Mouse (Mus musculus) forebrain, embryonic 16.5 days (tissue): ENCODE data around the gene Slc31a2. TPM values are rescaled to one million over a fixed set of nuclear protein-coding genes. Genes with fewer than 3 reads are reported as not detected.
A peak's percentile ranks its signal among the peaks of the same experiment; 100 is the strongest.

Source experiments
- ATAC-seq: fragments of 200-750 bp; cut with Nextera tagmentation; 2 replicates; pipeline ENCODE4 v1.8.0; 2017; ENCODE audit warnings: mild to moderate bottlenecking, moderate library complexity
- H3K27ac ChIP-seq: fragments of 300-500 bp; sonication (generic); 2 replicates; pipeline ENCODE4 v1.5.1; 2014; ENCODE audit warnings: low read length, control low read depth
- H3K27me3 ChIP-seq: fragments of 300-500 bp; sonication (generic); replicated peaks from 2 replicates; pipeline ENCODE4 v1.6.1; 2014; ENCODE audit warnings: low read length; ENCODE audit not compliant: control insufficient read depth, insufficient read depth
- H3K36me3 ChIP-seq: fragments of 300-500 bp; sonication (generic); 2 replicates; pipeline ENCODE4 v1.6.1; 2014; ENCODE audit not compliant: control insufficient read depth, insufficient read depth
- H3K4me1 ChIP-seq: fragments of 300-500 bp; sonication (generic); replicated peaks from 2 replicates; pipeline ENCODE4 v1.6.1; 2014; ENCODE audit warnings: low read length; ENCODE audit not compliant: control insufficient read depth, insufficient read depth
- H3K4me2 ChIP-seq: fragments of 300-500 bp; sonication (generic); 2 replicates; pipeline ENCODE4 v1.6.1; 2014; ENCODE audit warnings: mild to moderate bottlenecking, low read length, control low read depth
- H3K4me3 ChIP-seq: fragments of 300-500 bp; sonication (generic); replicated peaks from 2 replicates; pipeline ENCODE4 v1.5.1; 2014; ENCODE audit warnings: mild to moderate bottlenecking, low read length, control low read depth
- H3K9ac ChIP-seq: fragments of 300-500 bp; sonication (generic); replicated peaks from 2 replicates; pipeline ENCODE4 v1.6.1; 2014; ENCODE audit warnings: low read depth, low read length, control low read depth
- H3K9me3 ChIP-seq: fragments of 300-500 bp; sonication (generic); 2 replicates; pipeline ENCODE4 v1.6.1; 2016; ENCODE audit warnings: low read length; ENCODE audit not compliant: control insufficient read depth
- WGBS: fragments of 180-500 bp; shearing (Covaris S2); extraction: QIAGEN DNeasy Blood & Tissue Kit; methylation state at CpG from one replicate; pipeline ENCODE4 v1.1.7; 2014; 5-methylcytosine and 5-hydroxymethylcytosine counted together
- polyA plus RNA-seq: library from polyadenylated mRNA; unstranded; fragments of >200 nt; fragmentation: Nextera tagmentation; extraction: Ambion mirVana; gene quantifications from 2 replicates; pipeline ENCODE4 v1.2.1, GENCODE M21; 2015

Slc31a2 gene
- polyA plus RNA-seq, 1 experiment from 2014 or later, result 15.6 TPM

DNA sequence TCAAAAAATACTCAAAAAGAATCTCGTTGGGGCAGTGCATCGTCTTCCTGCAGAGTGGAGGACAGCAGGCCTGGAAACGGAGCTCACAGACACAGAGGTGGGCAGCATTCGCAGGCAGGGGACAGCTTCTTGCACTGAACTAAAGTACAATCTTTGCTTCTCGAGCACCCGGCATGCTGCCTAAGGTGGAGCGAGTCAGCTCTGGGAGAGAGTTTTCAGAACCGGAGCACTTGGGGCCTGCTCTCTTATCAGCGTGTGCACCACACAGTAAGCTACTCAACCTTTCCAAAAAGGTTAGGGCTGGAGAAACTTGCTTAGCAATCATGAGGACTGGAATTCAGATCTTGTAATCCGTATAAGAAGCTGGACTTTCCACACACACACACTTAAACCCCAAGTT lies 14.3 kb downstream of the Slc31a2 start:
- Histone ChIP-seq H3K27me3 (no peaks in the 10 kb centered on the region), H3K9ac (no peak overlapping the region), H3K36me3 (no peaks in the 10 kb centered on the region), H3K27ac (no peak overlapping the region), H3K4me3 (no peak overlapping the region), H3K4me1 (peaks cover 8% of the 10 kb centered on the region), H3K9me3 (no peaks in the 10 kb centered on the region), H3K4me2 (no peak overlapping the region)
- WGBS, result 90% methylated on average over 10 of the region's 10 CpGs
- ATAC-seq, result no peak

DNA sequence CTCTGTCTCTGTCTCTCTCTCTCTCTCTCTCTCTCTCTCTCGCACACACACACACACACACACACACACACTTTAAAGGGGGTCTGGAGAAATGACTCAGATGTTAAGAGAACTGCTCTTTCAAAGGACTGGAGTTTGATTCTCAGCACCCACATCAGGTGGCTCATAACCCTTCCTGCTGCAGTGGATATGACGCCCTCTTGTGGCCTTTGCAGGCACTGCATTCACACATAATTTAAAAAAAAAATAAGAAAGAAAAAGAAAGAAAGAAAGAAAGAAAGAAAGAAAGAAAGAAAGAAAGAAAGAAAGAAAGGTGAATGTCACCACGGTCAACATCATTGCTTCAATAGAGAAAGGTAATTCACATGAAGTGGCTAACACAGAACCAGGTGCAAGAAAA lies 14.9 kb downstream of the Slc31a2 start:
- Histone ChIP-seq H3K9ac (no peak overlapping the region), H3K4me1 (peaks cover 8% of the 10 kb centered on the region), H3K4me2 (no peak overlapping the region), H3K27ac (no peak overlapping the region), H3K9me3 (no peaks in the 10 kb centered on the region), H3K27me3 (no peaks in the 10 kb centered on the region), H3K4me3 (no peak overlapping the region), H3K36me3 (no peaks in the 10 kb centered on the region)
- ATAC-seq, result no peak
- WGBS, result 57% methylated on average over 3 of the region's 3 CpGs

DNA sequence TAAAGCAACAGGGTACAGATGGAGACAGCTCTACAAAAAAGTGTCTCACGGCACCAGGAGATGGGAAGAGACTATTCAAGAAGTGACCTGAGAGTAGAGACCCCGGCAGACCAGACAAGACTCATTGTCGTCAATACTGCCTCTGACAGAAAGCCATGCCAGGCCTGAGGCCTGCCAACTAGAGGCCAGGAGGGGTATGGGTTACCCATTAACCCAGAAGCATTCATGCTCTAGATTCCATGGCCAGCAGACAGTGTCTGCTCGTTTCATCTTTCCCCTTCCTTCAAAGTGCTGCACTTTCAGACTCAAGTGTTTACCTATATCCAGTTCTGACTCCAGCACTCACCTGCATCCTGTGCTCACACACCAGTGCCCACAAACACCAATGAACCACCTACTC lies 15.7 kb downstream of the Slc31a2 start:
- H3K27me3 ChIP-seq, result no peaks in the 10 kb centered on the region
- no peak overlapping the region for H3K27ac ChIP-seq
- no peak overlapping the region for H3K9ac ChIP-seq
- no peaks in the 10 kb centered on the region for H3K36me3 ChIP-seq
- H3K4me2 ChIP-seq, result no peak overlapping the region
- no peak overlapping the region for H3K4me3 ChIP-seq
- H3K4me1 ChIP-seq, result peaks cover 8% of the 10 kb centered on the region
- H3K9me3 ChIP-seq, result no peaks in the 10 kb centered on the region
- WGBS, result 79% methylated on average over 4 of the region's 4 CpGs
- no peak for ATAC-seq

DNA sequence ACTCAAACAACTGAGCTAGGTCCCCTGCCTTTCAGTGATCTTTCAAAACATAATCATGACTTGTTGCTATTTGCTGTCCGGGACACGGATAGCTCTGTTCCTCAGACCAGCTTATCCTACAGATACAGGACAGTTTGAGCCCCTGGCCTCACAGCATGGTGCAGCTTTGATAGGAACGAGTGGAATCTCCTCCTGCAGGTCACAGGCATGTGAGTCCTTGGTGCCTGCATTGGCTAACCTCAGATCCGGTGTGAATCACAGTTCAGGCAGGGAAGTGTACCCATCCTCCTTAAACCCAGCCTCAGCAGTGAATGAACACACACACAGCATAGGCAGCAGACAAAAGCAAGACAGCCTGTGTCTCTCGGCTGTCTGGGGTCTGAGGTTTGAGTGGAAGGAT lies 19.0 kb downstream of the Slc31a2 start:
- no peak overlapping the region for H3K9ac ChIP-seq
- no peak overlapping the region for H3K4me3 ChIP-seq
- no peak overlapping the region for H3K27ac ChIP-seq
- no peak for ATAC-seq
- no peaks in the 10 kb centered on the region for H3K27me3 ChIP-seq
- H3K4me2 ChIP-seq, result no peak overlapping the region
- H3K36me3 ChIP-seq, result no peaks in the 10 kb centered on the region
- H3K9me3 ChIP-seq, result no peaks in the 10 kb centered on the region
- H3K4me1 ChIP-seq, result no peaks in the 10 kb centered on the region
- WGBS, result 57% methylated on average over 5 of the region's 5 CpGs

DNA sequence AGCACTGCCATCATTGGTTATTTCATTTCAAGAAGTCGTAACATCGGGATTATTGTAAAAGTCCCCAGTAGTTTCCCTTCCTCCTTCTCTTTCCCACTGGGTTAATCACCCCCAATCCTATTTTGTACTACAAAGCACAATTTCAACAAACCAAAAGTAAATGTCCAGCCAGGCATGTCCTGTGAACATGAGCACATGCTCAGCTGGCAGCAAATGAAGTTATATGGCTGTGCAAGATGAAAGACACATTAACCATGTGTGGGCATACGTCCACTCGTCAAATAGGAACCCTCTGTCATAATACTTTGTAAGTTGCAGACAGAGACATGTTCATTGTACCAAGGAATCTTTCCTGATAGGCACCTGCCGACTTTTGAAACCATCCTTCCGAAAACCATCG lies 20.6 kb downstream of the Slc31a2 start:
- Histone ChIP-seq H3K4me3 (no peak overlapping the region), H3K36me3 (no peaks in the 10 kb centered on the region), H3K27me3 (no peaks in the 10 kb centered on the region), H3K9ac (no peak overlapping the region), H3K9me3 (no peaks in the 10 kb centered on the region), H3K27ac (no peak overlapping the region), H3K4me2 (no peak overlapping the region), H3K4me1 (peaks cover 12% of the 10 kb centered on the region)
- WGBS, result 87% methylated on average over 7 of the region's 7 CpGs
- no peak for ATAC-seq

DNA sequence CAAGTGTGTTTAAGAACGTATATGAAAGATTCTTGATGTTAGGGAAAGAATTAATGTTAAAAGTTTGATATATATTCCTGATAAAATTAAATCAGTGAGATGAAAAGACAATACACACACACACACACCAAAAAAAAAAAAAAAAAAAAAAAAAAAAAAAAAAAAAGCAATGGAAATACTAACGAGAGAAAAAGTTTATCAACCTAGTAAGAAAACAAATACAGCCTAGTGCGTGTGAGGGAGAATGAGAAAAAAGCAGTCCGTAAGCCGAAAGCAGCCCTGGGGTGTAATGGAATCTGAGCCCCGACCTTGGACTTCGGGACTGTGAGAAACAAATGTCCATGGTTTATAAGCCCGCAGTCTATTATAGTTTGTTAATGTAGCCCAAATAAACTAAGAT lies 23.2 kb downstream of the Slc31a2 start:
- H3K27me3 ChIP-seq, result no peaks in the 10 kb centered on the region
- peaks cover 12% of the 10 kb centered on the region for H3K4me1 ChIP-seq
- no peaks in the 10 kb centered on the region for H3K9me3 ChIP-seq
- no peaks in the 10 kb centered on the region for H3K36me3 ChIP-seq
- H3K27ac ChIP-seq, result no peak overlapping the region
- WGBS, result 81% methylated on average over 8 of the region's 8 CpGs
- H3K4me2 ChIP-seq, result peak overlapping the region; percentile 80
- H3K9ac ChIP-seq, result no peak overlapping the region
- H3K4me3 ChIP-seq, result no peak overlapping the region
- no peak; the same call in 1 of the 2 replicates for ATAC-seq

DNA sequence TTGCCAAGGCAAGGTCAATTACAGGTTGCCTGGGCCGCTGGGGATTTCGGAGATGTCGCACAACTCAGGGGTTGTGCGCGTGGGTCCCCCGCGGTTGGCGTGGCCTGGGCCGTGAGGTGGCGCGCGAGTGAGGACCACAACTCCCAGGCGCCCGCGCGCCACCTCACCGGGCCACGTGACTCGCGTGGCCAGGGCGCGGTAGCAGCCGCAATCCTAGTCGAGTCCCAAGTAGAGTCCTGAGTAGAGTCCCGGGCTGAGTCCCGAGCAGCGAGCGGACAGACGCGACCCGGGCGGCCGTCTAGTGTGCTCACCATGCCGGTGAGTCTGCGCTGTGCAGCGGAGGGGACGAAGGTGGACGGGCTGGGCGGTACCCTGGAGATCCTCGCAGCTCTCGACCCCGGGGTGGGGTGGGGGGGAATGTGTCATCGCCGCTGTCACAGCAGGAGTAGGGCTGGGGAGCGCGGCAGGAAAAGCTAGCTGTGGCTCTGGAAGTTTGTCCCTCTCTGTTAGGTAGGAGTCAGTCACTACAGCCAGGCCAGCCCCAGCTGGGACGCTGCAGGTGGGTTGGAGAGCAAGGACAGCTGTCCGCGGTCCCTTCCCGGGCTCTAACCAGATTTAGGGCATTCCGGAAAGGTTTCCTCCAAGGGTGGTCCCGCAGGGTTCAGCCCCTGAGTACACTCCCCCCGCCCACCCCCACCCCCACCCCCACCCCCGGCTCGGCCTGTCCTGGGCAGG lies 24.1 kb downstream of the Slc31a2 start:
- peak overlapping the region; percentile 76 for H3K4me3 ChIP-seq
- peak overlapping the region; percentile 70 for H3K9ac ChIP-seq
- under 1% methylated on average over 55 of the region's 55 CpGs for WGBS
- no peaks in the 10 kb centered on the region for H3K27me3 ChIP-seq
- peak overlapping the region; percentile 80 for H3K4me2 ChIP-seq
- H3K36me3 ChIP-seq, result no peaks in the 10 kb centered on the region
- no peaks in the 10 kb centered on the region for H3K9me3 ChIP-seq
- peak overlapping the region; percentile 20; the same call in 1 of the 2 replicates for H3K27ac ChIP-seq
- H3K4me1 ChIP-seq, result peaks cover 12% of the 10 kb centered on the region
- ATAC-seq, result peak; percentile 97

DNA sequence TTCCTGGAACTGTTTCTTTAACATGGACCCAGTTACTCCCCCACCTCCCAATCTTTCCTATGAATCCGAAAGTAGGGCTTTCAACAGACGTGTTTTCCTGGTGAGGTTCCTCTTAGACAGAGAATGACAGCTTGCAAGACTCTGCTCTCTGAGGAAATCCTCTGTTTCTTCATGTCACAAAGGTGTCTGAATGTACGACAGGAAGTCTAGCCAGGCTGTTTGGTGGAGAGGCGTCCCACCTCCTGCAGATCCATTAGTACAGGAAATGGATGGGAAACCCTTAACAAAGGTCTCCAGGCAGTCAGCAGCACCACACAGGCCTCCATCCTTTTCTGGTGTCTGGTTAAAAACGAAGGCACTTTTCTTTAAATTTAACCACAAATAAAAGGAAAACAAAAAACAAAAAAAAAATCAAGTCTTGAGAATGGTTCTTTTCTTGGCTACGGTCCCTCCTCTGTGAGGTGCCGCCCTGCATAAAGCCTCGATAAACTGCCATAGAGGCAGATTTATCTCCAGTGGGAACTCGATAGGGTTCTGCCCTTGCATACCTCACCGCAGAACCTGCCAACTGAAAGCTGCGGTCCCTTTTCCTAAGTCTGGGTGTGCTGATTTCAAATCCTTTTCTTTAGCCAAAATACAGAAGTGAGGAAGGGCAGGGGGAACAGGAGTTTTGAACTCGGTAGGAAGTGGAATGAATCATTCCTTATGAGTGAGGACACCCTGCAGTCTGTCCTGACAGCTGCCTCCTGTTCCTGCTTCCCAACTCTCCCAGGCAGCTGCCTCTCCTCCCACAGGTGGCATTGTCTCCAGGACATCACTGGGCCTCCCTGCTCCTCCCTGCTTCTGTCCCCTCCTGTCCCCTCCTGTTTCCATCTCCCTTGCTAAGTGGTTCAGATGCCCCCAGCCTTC lies 24.9 kb downstream of the Slc31a2 start:
- no peak overlapping the region for H3K27ac ChIP-seq
- H3K4me2 ChIP-seq, result peak overlapping the region; percentile 80
- peaks cover 12% of the 10 kb centered on the region for H3K4me1 ChIP-seq
- peak overlapping the region; percentile 76 for H3K4me3 ChIP-seq
- ATAC-seq, result peak; percentile 2; the same call in 1 of the 2 replicates
- H3K36me3 ChIP-seq, result no peaks in the 10 kb centered on the region
- H3K9me3 ChIP-seq, result no peaks in the 10 kb centered on the region
- H3K27me3 ChIP-seq, result no peaks in the 10 kb centered on the region
- H3K9ac ChIP-seq, result peak overlapping the region; percentile 70
- 22% methylated on average over 12 of the region's 12 CpGs for WGBS

DNA sequence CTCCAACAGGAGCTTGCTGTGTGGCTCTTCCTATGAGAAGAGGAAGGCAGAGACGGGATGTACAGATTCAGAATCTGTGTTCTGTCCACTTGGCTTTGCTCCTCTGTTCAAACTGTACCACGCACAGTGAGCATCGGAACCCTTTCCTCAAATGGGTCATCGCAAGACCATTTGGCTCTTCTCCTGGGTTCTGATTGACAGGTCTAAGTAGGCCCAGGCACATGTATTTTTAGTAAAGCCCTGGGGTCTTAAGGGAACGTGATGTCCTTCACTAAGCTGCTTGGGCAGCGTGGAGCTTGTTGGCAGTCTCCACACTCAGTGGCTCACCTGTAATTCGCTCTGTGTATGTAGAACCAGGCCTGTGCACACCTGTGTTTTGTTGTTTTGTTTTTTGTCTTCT lies 26.9 kb downstream of the Slc31a2 start:
- peaks cover 12% of the 10 kb centered on the region for H3K4me1 ChIP-seq
- no peak overlapping the region for H3K9ac ChIP-seq
- H3K27me3 ChIP-seq, result no peaks in the 10 kb centered on the region
- no peaks in the 10 kb centered on the region for H3K9me3 ChIP-seq
- no peak overlapping the region for H3K4me3 ChIP-seq
- WGBS, result 88% methylated on average over 7 of the region's 7 CpGs
- no peak overlapping the region for H3K27ac ChIP-seq
- no peak for ATAC-seq
- no peaks in the 10 kb centered on the region for H3K36me3 ChIP-seq
- H3K4me2 ChIP-seq, result no peak overlapping the region
